Mouse (Mus musculus): ENCODE measurements around the gene 2410004P03Rik. TPM values are rescaled to one million over a fixed set of nuclear protein-coding genes. Genes with fewer than 3 reads are reported as not detected.
"Not testable (repeated sequence)": the region's sequence is repeated elsewhere in the genome, so short reads cannot be mapped to it uniquely, and the experiment has no call there.

Gene 2410004P03Rik
- polyA plus RNA-seq, 1 experiment from 2014 or later, result 1.5 TPM

DNA sequence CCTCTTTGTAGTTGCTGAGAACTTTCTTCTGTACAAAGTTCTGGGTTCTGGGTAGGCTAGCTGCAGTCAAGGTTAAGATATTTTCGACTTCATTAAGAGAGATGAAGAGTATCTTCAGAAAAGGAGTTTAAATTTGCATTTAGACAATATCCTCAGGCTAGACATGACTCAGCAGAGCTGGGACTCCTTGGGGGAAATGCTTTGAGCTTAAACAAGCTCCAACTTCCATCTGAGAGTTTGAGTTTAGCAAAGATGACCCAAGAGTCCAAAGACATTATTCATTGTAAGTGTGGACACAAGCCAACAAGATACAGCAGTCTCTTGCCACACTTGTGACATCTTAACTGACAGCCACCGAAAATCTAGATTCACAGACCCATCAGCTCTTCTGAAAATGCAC lies 27.9 kb upstream of the 2410004P03Rik start:
- H3K36me3 ChIP-seq (replicated peaks), result no peaks in the 10 kb centered on the region
- no peak overlapping the region for H3K27ac ChIP-seq
- H3K4me1 ChIP-seq, result peaks cover 4% of the 10 kb centered on the region
- H3K9ac ChIP-seq, result no peak overlapping the region
- no peak overlapping the region for H3K4me3 ChIP-seq (replicated peaks)
- WGBS, result 77% methylated on average over 2 of the region's 2 CpGs
- ATAC-seq (ENCODE audit: low FRiP score), result no peak
- H3K9me3 ChIP-seq, result no peaks in the 10 kb centered on the region
- no peak overlapping the region for H3K4me2 ChIP-seq
- H3K27me3 ChIP-seq, result no peaks in the 10 kb centered on the region

GRCm38 (mm10) chr12:17038246-17038645 lies 26.7 kb upstream of the 2410004P03Rik start:
- Histone ChIP-seq H3K27me3 (no peaks in the 10 kb centered on the region), H3K4me3 (replicated peaks) (no peak overlapping the region), H3K36me3 (replicated peaks) (no peaks in the 10 kb centered on the region), H3K27ac (no peak overlapping the region), H3K9ac (no peak overlapping the region), H3K9me3 (no peaks in the 10 kb centered on the region), H3K4me1 (peaks cover 4% of the 10 kb centered on the region), H3K4me2 (no peak overlapping the region)
- no peak for ATAC-seq (ENCODE audit: low FRiP score)
- WGBS, result 90% methylated on average over 6 of the region's 6 CpGs

DNA sequence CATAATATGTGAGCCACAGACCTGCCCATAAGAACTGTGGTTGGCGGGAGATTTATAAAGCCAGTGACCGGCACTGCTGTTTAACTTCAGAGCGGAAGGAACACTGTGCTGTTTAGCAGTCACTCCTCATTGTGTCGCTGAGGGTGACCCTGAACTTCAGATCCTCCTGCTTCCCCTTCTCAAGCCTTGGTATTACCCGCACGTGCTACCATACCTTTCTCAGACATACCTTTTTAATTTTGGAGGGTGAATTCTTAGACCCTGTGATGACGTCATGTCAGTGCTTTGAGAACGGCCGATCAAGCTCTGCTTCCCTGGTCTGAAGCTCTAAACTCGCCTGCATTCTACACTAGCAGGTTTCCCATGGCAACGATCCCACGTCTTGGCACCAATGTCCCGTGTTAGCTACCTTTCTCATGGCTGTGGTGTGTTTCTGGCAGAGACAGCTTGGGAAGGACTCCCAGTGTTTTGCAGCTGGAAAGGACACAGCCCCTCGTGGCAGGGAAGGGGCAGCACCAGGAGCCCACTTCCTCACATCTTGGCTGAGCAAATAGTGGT lies 25.6 kb upstream of the 2410004P03Rik start:
- Histone ChIP-seq H3K4me3 (replicated peaks) (no peak overlapping the region), H3K36me3 (replicated peaks) (no peaks in the 10 kb centered on the region), H3K4me1 (peaks cover 4% of the 10 kb centered on the region), H3K9me3 (no peaks in the 10 kb centered on the region), H3K9ac (no peak overlapping the region), H3K4me2 (no peak overlapping the region), H3K27ac (no peak overlapping the region), H3K27me3 (no peaks in the 10 kb centered on the region; the same call in 1 of the 2 replicates)
- ATAC-seq (ENCODE audit: low FRiP score), result no peak
- WGBS, result 73% methylated on average over 14 of the region's 14 CpGs

DNA sequence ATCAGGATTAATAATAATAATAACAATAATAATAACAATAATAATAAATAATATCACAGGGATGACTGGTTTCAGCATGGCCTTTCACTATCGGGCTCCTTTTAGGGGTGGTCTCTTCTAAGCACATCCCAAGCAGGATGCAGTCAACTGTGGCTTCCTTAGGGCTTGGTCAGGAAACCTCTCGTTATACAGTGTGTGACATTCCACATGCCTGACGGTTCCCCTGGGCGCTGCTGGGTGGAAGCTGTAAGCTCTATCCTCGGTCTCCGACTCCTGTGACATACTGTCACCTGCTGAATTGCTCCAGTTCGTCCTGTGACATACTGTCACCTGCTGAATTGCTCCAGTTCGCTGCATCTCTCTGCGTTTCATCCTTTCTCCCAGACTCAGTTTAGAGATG lies 25.0 kb upstream of the 2410004P03Rik start:
- no peak overlapping the region for H3K4me3 ChIP-seq (replicated peaks)
- 65% methylated on average over 9 of the region's 9 CpGs for WGBS
- H3K4me2 ChIP-seq, result no peak overlapping the region; the same call in 1 of the 2 replicates
- no peak overlapping the region for H3K27ac ChIP-seq
- no peak overlapping the region for H3K9ac ChIP-seq
- H3K4me1 ChIP-seq, result peaks cover 4% of the 10 kb centered on the region
- peaks cover 4% of the 10 kb centered on the region; the same call in 1 of the 2 replicates for H3K27me3 ChIP-seq
- no peak for ATAC-seq (ENCODE audit: low FRiP score)
- no peaks in the 10 kb centered on the region for H3K36me3 ChIP-seq (replicated peaks)
- H3K9me3 ChIP-seq, result no peaks in the 10 kb centered on the region

DNA sequence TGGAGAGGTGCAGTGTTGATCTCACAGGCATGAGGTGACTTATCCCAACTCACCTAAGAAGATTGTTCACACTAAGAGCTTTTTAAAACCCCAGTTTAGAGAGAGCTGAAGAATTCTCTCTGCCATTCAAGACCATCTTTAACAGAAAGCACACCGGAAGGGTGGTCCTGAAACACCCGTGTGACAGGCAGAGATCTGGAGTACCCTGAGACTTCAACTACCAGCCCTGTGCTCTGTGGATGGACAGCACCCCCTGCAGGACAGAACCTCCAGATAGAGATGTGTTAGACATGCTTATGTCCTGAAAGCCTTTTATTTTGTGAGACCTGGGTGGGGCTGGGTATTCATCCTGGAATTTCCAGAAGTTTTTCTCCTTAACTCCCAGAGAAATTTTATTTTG lies 23.6 kb upstream of the 2410004P03Rik start:
- H3K36me3 ChIP-seq (replicated peaks), result no peaks in the 10 kb centered on the region
- 64% methylated on average over 2 of the region's 2 CpGs for WGBS
- no peak overlapping the region for H3K9ac ChIP-seq
- no peak overlapping the region for H3K27ac ChIP-seq
- H3K4me2 ChIP-seq, result no peak overlapping the region
- ATAC-seq (ENCODE audit: low FRiP score), result no peak
- peaks cover 4% of the 10 kb centered on the region; the same call in 1 of the 2 replicates for H3K27me3 ChIP-seq
- H3K9me3 ChIP-seq, result no peaks in the 10 kb centered on the region
- peaks cover 4% of the 10 kb centered on the region for H3K4me1 ChIP-seq
- H3K4me3 ChIP-seq (replicated peaks), result no peak overlapping the region

DNA sequence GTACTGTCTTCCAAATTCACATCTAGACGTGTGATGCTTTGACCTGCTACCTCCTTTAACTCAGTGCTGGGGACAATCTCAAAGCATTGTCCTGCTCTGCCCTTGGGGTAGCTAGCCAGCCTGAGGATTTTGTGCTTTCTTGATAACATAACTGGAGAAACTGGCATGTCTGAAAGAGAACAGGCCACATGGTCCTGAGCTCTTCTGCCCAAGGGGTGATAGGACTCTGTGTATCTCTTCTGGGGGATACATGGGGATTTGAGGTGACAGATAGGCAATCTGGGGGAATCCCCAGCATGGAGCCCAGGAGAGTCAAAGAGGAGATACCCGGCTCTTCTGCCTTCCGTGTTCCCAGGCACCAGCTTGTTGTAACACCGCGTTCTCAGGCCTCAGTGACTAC lies 23.1 kb upstream of the 2410004P03Rik start:
- 87% methylated on average over 5 of the region's 5 CpGs for WGBS

GRCm38 (mm10) chr12:17033464-17033841 lies 21.9 kb upstream of the 2410004P03Rik start:
- Histone ChIP-seq H3K9me3 (no peaks in the 10 kb centered on the region), H3K27me3 (peaks cover 4% of the 10 kb centered on the region; the same call in 1 of the 2 replicates), H3K27ac (no peak overlapping the region), H3K4me3 (replicated peaks) (no peak overlapping the region), H3K4me2 (no peak overlapping the region), H3K9ac (no peak overlapping the region), H3K36me3 (replicated peaks) (no peaks in the 10 kb centered on the region), H3K4me1 (peaks cover 4% of the 10 kb centered on the region)
- ATAC-seq (ENCODE audit: low FRiP score), result peak; percentile 31; the same call in 1 of the 2 replicates
- whole genome bisulfite sequencing, result 80% methylated on average over 9 of the region's 9 CpGs

More for the DNA sequence above, 23.1 kb upstream of the 2410004P03Rik start:
- H3K9me3 ChIP-seq, result no peaks in the 10 kb centered on the region
- no peak overlapping the region for H3K9ac ChIP-seq
- H3K4me3 ChIP-seq (replicated peaks), result no peak overlapping the region
- no peak overlapping the region for H3K4me2 ChIP-seq
- H3K4me1 ChIP-seq, result peaks cover 4% of the 10 kb centered on the region
- ATAC-seq (ENCODE audit: low FRiP score), result no peak
- peaks cover 4% of the 10 kb centered on the region; the same call in 1 of the 2 replicates for H3K27me3 ChIP-seq
- H3K27ac ChIP-seq, result no peak overlapping the region
- no peaks in the 10 kb centered on the region for H3K36me3 ChIP-seq (replicated peaks)

- no peaks in the 10 kb centered on the region for H3K9me3 ChIP-seq
- no peak overlapping the region for H3K4me2 ChIP-seq
- no peak overlapping the region for H3K4me3 ChIP-seq (replicated peaks)
- peaks cover 4% of the 10 kb centered on the region; the same call in 1 of the 2 replicates for H3K27me3 ChIP-seq
- ATAC-seq (ENCODE audit: low FRiP score), result peak; percentile 74
- H3K4me1 ChIP-seq, result peaks cover 4% of the 10 kb centered on the region
- H3K9ac ChIP-seq, result no peak overlapping the region
- no peaks in the 10 kb centered on the region for H3K36me3 ChIP-seq (replicated peaks)
- H3K27ac ChIP-seq, result no peak overlapping the region
- WGBS, result 39% methylated on average over 13 of the region's 13 CpGs
Observed at GRCm38 (mm10) chr12:17032694-17033463, 21.4 kb upstream of the 2410004P03Rik start.

DNA sequence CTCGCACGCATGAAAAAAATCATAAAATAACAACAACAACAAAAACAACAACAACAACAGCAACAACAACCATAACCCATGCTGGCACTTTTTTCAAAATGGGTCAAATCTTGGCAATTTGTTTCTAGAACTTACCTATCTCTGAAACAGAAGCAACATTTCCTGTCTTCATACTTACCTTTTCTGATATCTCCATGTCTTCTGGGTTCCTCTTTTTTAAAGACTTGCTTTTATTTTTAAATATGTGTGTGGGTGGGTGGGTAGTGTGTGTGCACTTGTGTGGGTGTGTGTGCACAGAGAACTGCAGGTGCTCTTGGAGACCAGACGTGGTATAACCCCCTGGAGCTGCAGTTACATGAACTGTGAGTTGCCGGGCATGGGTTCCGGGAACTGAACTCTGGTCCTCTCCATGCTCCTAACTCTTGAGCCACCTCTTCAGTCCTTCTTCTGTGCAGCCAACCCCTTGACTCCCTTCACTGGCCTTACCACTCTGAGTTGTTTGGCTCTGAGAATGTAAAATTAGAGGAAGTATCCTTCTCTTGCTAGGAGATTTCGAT lies 13.1 kb upstream of the 2410004P03Rik start:
- Histone ChIP-seq H3K4me1 (no peaks in the 10 kb centered on the region), H3K9me3 (no peaks in the 10 kb centered on the region), H3K27ac (no peak overlapping the region), H3K36me3 (replicated peaks) (no peaks in the 10 kb centered on the region), H3K27me3 (no peaks in the 10 kb centered on the region), H3K4me3 (replicated peaks) (no peak overlapping the region), H3K4me2 (no peak overlapping the region), H3K9ac (no peak overlapping the region)
- no peak for ATAC-seq (ENCODE audit: low FRiP score)
- 93% methylated on average over 6 of the region's 6 CpGs for WGBS

GRCm38 (mm10) chr12:17022145-17022544 lies 10.6 kb upstream of the 2410004P03Rik start:
- H3K9me3 ChIP-seq, result no peaks in the 10 kb centered on the region
- no peak overlapping the region for H3K4me2 ChIP-seq
- WGBS, result 86% methylated on average over 4 of the region's 4 CpGs
- H3K36me3 ChIP-seq (replicated peaks), result no peaks in the 10 kb centered on the region
- H3K4me3 ChIP-seq (replicated peaks), result no peak overlapping the region
- no peak overlapping the region for H3K9ac ChIP-seq
- no peak overlapping the region for H3K27ac ChIP-seq
- no peak for ATAC-seq (ENCODE audit: low FRiP score)
- H3K4me1 ChIP-seq, result no peaks in the 10 kb centered on the region
- no peaks in the 10 kb centered on the region for H3K27me3 ChIP-seq

GRCm38 (mm10) chr12:17021125-17021524 lies 9.6 kb upstream of the 2410004P03Rik start:
- H3K27ac ChIP-seq; H3K9ac ChIP-seq; ATAC-seq (ENCODE audit: low FRiP score); H3K4me1 ChIP-seq; H3K4me3 ChIP-seq (replicated peaks); H3K36me3 ChIP-seq (replicated peaks); H3K9me3 ChIP-seq; H3K4me2 ChIP-seq; H3K27me3 ChIP-seq: not testable (repeated sequence)
- WGBS, result 93% methylated on average over 4 of the region's 4 CpGs

DNA sequence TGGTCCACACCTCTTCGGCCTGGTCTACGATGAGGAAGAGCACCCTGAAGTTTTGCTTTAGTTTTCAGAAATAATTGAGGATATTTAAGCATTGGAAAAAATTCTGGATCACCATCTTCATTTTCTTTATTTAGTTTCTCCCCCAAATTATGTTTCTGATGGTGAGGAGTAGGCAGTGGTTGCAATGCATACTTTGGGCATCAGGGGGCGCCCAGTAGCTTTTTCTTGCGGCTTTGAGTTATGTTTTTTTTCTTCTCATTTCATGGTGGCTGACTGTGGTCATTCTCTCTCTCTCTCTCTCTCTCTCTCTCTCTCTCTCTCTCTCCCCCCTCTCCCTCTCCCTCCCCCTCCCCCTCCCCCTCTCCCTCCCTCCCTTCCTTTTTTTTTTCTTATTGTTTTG lies 6.9 kb upstream of the 2410004P03Rik start:
- H3K9ac ChIP-seq, result no peak overlapping the region
- H3K27ac ChIP-seq, result no peak overlapping the region
- H3K4me1 ChIP-seq, result no peaks in the 10 kb centered on the region
- ATAC-seq (ENCODE audit: low FRiP score), result no peak
- no peak overlapping the region for H3K4me2 ChIP-seq
- H3K36me3 ChIP-seq (replicated peaks), result no peaks in the 10 kb centered on the region
- H3K27me3 ChIP-seq, result no peaks in the 10 kb centered on the region
- no peak overlapping the region for H3K4me3 ChIP-seq (replicated peaks)
- H3K9me3 ChIP-seq, result no peaks in the 10 kb centered on the region
- WGBS, result 31% methylated on average over 4 of the region's 4 CpGs
